Mouse (Mus musculus): ENCODE measurements around the gene Tmem79. TPM values are rescaled to one million over a fixed set of nuclear protein-coding genes. Genes with fewer than 3 reads are reported as not detected.

Gene Tmem79
- polyA plus RNA-seq, 1 experiment from 2014 or later = 1.4 TPM

GRCm38 (mm10) chr3:88361612-88362313, 25.8 kb upstream of the Tmem79 start:
- TF ChIP-seq EP300 (IDR thresholded peaks at IDR 0.05; ENCODE audit: low read depth) (no peak), CTCF (IDR thresholded peaks at IDR 0.05; ENCODE audit: low read depth) (no peak)
- no peak overlapping the region for H3K4me2 ChIP-seq (ENCODE audit: low read depth, low read length)
- H3K36me3 ChIP-seq (replicated peaks; ENCODE audit: insufficient read depth, low read length) = peaks cover 60% of the 10 kb centered on the region
- H3K27me3 ChIP-seq (ENCODE audit: insufficient read depth, low read length) = peaks cover 14% of the 10 kb centered on the region
- no peak overlapping the region for H3K4me3 ChIP-seq (ENCODE audit: low read depth, low read length)
- no peak overlapping the region for H3K27ac ChIP-seq (ENCODE audit: low read depth)
- H3K4me1 ChIP-seq (ENCODE audit: insufficient read depth) = peaks cover 22% of the 10 kb centered on the region
- ATAC-seq (no peak), DNase-seq (no peak)
- 81% methylated on average over 2 of the region's 2 CpGs for WGBS (ENCODE audit: insufficient replicate concordance)
- H3K9me3 ChIP-seq (ENCODE audit: low read length) = no peaks in the 10 kb centered on the region
- H3K9ac ChIP-seq (replicated peaks) = no peak overlapping the region

- 41% methylated on average over 6 of the region's 6 CpGs for WGBS (ENCODE audit: insufficient replicate concordance)
These were observed 25.1 kb upstream of the Tmem79 start for GRCm38 (mm10) chr3:88361096-88361495.

DNA sequence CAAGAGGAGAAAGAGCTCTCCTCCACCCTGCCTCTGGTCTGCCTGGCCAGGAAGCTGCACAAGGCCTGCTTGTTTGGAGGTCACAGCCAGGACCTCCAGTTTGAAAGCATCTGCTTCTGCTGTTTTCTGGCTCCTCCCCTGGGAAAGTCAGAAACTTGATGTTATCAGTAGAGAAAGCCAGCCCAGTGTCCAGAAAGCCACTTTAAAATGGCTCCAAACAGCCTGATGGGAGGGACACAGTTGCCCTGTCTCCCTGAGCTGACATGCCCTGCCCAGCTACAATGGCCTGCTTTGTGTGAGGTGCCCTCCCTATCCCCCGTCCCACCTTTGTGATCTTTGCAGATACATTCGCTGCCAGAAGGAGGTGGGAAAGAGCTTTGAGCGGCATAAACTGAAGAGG, 24.0 kb upstream of the Tmem79 start:
- no peak overlapping the region for H3K9ac ChIP-seq (replicated peaks)
- no peaks in the 10 kb centered on the region for H3K27me3 ChIP-seq (ENCODE audit: insufficient read depth, low read length)
- no peak overlapping the region for H3K27ac ChIP-seq (ENCODE audit: low read depth)
- H3K9me3 ChIP-seq (ENCODE audit: low read length) = no peaks in the 10 kb centered on the region
- TF ChIP-seq CTCF (IDR thresholded peaks at IDR 0.05; ENCODE audit: low read depth) (no peak), EP300 (IDR thresholded peaks at IDR 0.05; ENCODE audit: low read depth) (no peak)
- H3K4me2 ChIP-seq (ENCODE audit: low read depth, low read length) = no peak overlapping the region
- DNase-seq (no peak), ATAC-seq (no peak)
- no peak overlapping the region for H3K4me3 ChIP-seq (ENCODE audit: low read depth, low read length)
- peaks cover 77% of the 10 kb centered on the region for H3K36me3 ChIP-seq (replicated peaks; ENCODE audit: insufficient read depth, low read length)
- peaks cover 19% of the 10 kb centered on the region; the same call in 1 of the 2 replicates for H3K4me1 ChIP-seq (ENCODE audit: insufficient read depth)
- 73% methylated on average over 3 of the region's 3 CpGs for WGBS (ENCODE audit: insufficient replicate concordance)

More at GRCm38 (mm10) chr3:88361096-88361495, 25.1 kb upstream of the Tmem79 start:
- no peaks in the 10 kb centered on the region for H3K9me3 ChIP-seq (ENCODE audit: low read length)
- H3K27ac ChIP-seq (ENCODE audit: low read depth) = no peak overlapping the region
- peaks cover 20% of the 10 kb centered on the region for H3K4me1 ChIP-seq (ENCODE audit: insufficient read depth)
- H3K4me3 ChIP-seq (ENCODE audit: low read depth, low read length) = no peak overlapping the region
- H3K36me3 ChIP-seq (replicated peaks; ENCODE audit: insufficient read depth, low read length) = peaks cover 67% of the 10 kb centered on the region
- H3K27me3 ChIP-seq (ENCODE audit: insufficient read depth, low read length) = peaks cover 11% of the 10 kb centered on the region
- DNase-seq = no peak
- TF ChIP-seq CTCF (IDR thresholded peaks at IDR 0.05; ENCODE audit: low read depth) = no peak
- no peak for TF ChIP-seq EP300 (IDR thresholded peaks at IDR 0.05; ENCODE audit: low read depth)
- ATAC-seq = no peak
- no peak overlapping the region for H3K4me2 ChIP-seq (ENCODE audit: low read depth, low read length)
- no peak overlapping the region for H3K9ac ChIP-seq (replicated peaks)

- H3K4me1 ChIP-seq (ENCODE audit: insufficient read depth) = peaks cover 16% of the 10 kb centered on the region; the same call in 1 of the 2 replicates
- no peaks in the 10 kb centered on the region for H3K27me3 ChIP-seq (ENCODE audit: insufficient read depth, low read length)
- H3K36me3 ChIP-seq (replicated peaks; ENCODE audit: insufficient read depth, low read length) = peaks cover 81% of the 10 kb centered on the region
- no peak overlapping the region for H3K27ac ChIP-seq (ENCODE audit: low read depth)
- no peak overlapping the region for H3K9ac ChIP-seq (replicated peaks)
- no peak overlapping the region for H3K4me3 ChIP-seq (ENCODE audit: low read depth, low read length)
- TF ChIP-seq EP300 (IDR thresholded peaks at IDR 0.05; ENCODE audit: low read depth) (no peak), CTCF (IDR thresholded peaks at IDR 0.05; ENCODE audit: low read depth) (no peak)
- no peak for DNase-seq
- H3K4me2 ChIP-seq (ENCODE audit: low read depth, low read length) = no peak overlapping the region
- ATAC-seq = no peak
- H3K9me3 ChIP-seq (ENCODE audit: low read length) = no peaks in the 10 kb centered on the region
- 78% methylated on average over 5 of the region's 5 CpGs for WGBS (ENCODE audit: insufficient replicate concordance)
These were observed 23.6 kb upstream of the Tmem79 start for GRCm38 (mm10) chr3:88359584-88359983.

DNA sequence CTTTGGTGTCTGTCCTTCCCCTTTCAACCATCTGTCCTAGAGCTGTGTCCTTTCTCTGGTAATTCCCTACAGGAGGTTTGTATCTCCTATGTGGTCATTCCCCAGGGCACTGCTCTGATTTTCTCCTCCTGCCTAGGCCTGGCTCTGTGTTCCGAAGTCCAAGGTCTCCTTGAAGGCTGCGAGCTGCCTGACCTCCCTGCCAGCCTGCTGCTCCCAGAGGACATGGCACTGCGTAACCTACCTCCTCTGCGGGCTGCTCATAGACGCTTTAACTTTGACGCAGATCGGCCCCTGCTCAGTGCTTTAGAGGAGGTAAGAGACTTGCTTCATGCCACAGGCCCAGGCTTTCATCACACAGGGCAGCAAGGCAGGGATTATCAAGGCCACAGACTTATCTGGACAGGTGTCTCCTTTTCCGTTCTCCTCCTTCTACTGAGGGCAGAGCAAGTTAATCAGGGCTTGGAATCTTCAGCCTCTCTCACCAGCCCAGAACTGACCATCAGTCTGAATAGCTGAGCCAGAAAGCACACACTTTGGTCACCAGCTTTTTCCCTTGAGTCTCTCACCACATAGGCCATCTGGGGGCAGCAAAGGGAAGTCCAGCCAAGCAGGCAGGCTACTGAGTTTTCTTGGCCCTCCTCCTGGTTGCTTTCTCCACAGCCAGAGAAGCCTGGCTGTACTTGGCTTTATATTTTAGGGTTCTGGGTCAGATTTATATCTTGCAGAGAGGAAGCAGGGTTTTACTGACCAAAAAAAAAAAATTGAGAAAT, 18.6 kb upstream of the Tmem79 start:
- Histone ChIP-seq H3K4me1 (ENCODE audit: insufficient read depth) (no peaks in the 10 kb centered on the region), H3K4me2 (ENCODE audit: low read depth, low read length) (no peak overlapping the region), H3K9me3 (ENCODE audit: low read length) (no peaks in the 10 kb centered on the region), H3K27me3 (ENCODE audit: insufficient read depth, low read length) (no peaks in the 10 kb centered on the region), H3K4me3 (ENCODE audit: low read depth, low read length) (no peak overlapping the region), H3K27ac (ENCODE audit: low read depth) (no peak overlapping the region), H3K36me3 (replicated peaks; ENCODE audit: insufficient read depth, low read length) (peaks cover 96% of the 10 kb centered on the region), H3K9ac (replicated peaks) (no peak overlapping the region)
- WGBS (ENCODE audit: insufficient replicate concordance) = 94% methylated on average over 8 of the region's 8 CpGs
- TF ChIP-seq EP300 (IDR thresholded peaks at IDR 0.05; ENCODE audit: low read depth) (no peak), CTCF (IDR thresholded peaks at IDR 0.05; ENCODE audit: low read depth) (peak; percentile 37)
- DNase-seq (no peak), ATAC-seq (no peak)

- Histone ChIP-seq H3K4me2 (ENCODE audit: low read depth, low read length) (no peak overlapping the region), H3K4me3 (ENCODE audit: low read depth, low read length) (no peak overlapping the region), H3K9ac (replicated peaks) (no peak overlapping the region), H3K27ac (ENCODE audit: low read depth) (no peak overlapping the region), H3K27me3 (ENCODE audit: insufficient read depth, low read length) (no peaks in the 10 kb centered on the region), H3K4me1 (ENCODE audit: insufficient read depth) (no peaks in the 10 kb centered on the region), H3K9me3 (ENCODE audit: low read length) (no peaks in the 10 kb centered on the region), H3K36me3 (replicated peaks; ENCODE audit: insufficient read depth, low read length) (peaks cover 97% of the 10 kb centered on the region)
- DNase-seq (no peak), ATAC-seq (no peak)
- WGBS (ENCODE audit: insufficient replicate concordance) = 93% methylated on average over 9 of the region's 9 CpGs
- TF ChIP-seq CTCF (IDR thresholded peaks at IDR 0.05; ENCODE audit: low read depth) (no peak), EP300 (IDR thresholded peaks at IDR 0.05; ENCODE audit: low read depth) (no peak)
These were observed 17.0 kb upstream of the Tmem79 start for GRCm38 (mm10) chr3:88352907-88353306.

Measured in liver, postnatal 0 days (tissue).